Mouse (Mus musculus): Measurements from ENCODE around the gene Nop53. TPM values are rescaled to one million over a fixed set of nuclear protein-coding genes. Genes with fewer than 3 reads are reported as not detected.

Nop53 gene
- polyA plus RNA-seq, 1 experiment, result 270 TPM

DNA sequence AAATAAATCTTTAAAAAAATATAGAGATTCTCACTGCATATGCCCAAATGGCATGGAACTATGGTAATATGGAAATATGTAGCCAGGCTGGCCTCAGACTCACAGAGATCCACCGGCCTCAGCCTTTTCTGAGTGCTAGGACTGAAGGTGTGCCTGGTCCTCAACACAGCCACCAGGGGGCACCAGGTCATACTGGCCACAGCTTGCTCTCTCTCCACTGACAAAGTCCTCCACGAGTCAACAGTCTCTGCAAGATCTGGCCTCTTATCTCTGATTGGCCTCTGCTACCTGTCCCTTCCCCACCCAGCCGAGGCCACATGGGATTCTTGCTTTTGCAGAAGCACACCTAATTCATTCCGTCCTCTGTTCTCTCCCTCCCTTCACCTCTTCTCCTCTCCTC, 16.0 kb downstream of the Nop53 start:
- Histone ChIP-seq H3K4me2 (ENCODE audit: low read depth) (no peak overlapping the region), H3K36me3 (ENCODE audit: control insufficient read depth, insufficient read depth) (no peaks in the 10 kb centered on the region), H3ac (ENCODE audit: control insufficient read depth, insufficient read length) (no peak overlapping the region), H3K4me3 (no peak overlapping the region), H3K27me3 (ENCODE audit: control insufficient read depth, insufficient read depth, insufficient read length) (no peaks in the 10 kb centered on the region), H3K79me2 (ENCODE audit: control insufficient read depth, insufficient read depth) (no peaks in the 10 kb centered on the region)
- TF ChIP-seq MAX (IDR thresholded peaks at IDR 0.05; ENCODE audit: low read depth) (no peak), MYOD1 (IDR thresholded peaks at IDR 0.05; ENCODE audit: control insufficient read depth in 1 of 3, insufficient read length in 2 of 3, low read depth in 2 of 3) (no peak), POLR2AphosphoS2 (IDR thresholded peaks at IDR 0.05; ENCODE audit: insufficient read length, low read depth) (no peak), REST (IDR thresholded peaks at IDR 0.05; ENCODE audit: insufficient read depth, insufficient read length) (no peak), TCF3 (IDR thresholded peaks at IDR 0.05; ENCODE audit: insufficient read length, low read depth) (no peak)

DNA sequence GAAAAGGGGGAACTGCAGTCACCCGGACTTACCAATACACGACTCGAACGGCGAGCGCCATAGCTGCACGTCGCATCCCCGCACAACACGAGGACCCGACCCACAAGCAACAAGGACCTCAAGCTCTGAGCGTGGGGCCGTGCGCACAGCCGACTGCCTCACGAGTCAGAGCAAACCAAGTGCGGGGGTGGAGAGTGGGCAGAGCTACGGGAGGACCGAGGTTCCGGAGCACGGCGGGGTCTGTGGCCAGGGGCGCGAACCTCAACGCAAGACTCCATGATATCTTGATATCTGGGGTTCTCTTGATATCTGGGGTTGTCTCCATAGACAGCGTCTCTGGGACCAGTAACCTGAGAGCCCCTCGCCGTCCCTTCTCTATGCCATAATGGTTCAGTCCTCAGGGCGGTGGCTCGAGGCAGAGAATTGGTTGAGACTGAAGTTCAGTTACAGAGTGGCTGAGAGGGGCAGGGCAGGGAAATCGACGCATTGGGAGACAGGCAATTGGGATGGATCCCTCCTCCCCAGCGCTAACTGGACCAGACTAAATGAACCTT, 23.6 kb downstream of the Nop53 start, which contains the start of gene Selenow:
Gene Selenow (minus strand): TSS at position 183 of the 554 bp plus-strand sequence.
- Histone ChIP-seq H3ac (ENCODE audit: control insufficient read depth, insufficient read length) (peak within 1 kb of the TSS; percentile 71), H3K27me3 (ENCODE audit: control insufficient read depth, insufficient read depth, insufficient read length) (no peaks in the 10 kb centered on the region), H3K4me2 (ENCODE audit: low read depth) (peak within 1 kb of the TSS; percentile 87), H3K79me2 (ENCODE audit: control insufficient read depth, insufficient read depth) (peaks cover 24% of the 10 kb centered on the region), H3K36me3 (ENCODE audit: control insufficient read depth, insufficient read depth) (peaks cover 13% of the 10 kb centered on the region), H3K4me3 (peak within 1 kb of the TSS; percentile 95)
- no peak for TF ChIP-seq USF1 (IDR thresholded peaks at IDR 0.05; ENCODE audit: low read depth)
- peak in 1 of 3 experiments; percentile 21 for TF ChIP-seq MYOG (IDR thresholded peaks at IDR 0.05; ENCODE audit: control insufficient read depth in 1 of 3, insufficient read depth in 1 of 3, insufficient read length in 2 of 3, low read depth in 2 of 3)
- TF ChIP-seq POLR2A (IDR thresholded peaks at IDR 0.05; ENCODE audit: insufficient read length, low read depth), result peak; percentile 97
- TF ChIP-seq E2F4 (IDR thresholded peaks at IDR 0.05; ENCODE audit: insufficient read depth), result no peak
- TF ChIP-seq TCF3 (IDR thresholded peaks at IDR 0.05; ENCODE audit: insufficient read length, low read depth), result no peak
- no peak for TF ChIP-seq CEBPB (IDR thresholded peaks at IDR 0.05; ENCODE audit: insufficient read depth, poor library complexity, severe bottlenecking)
- TF ChIP-seq SRF (IDR thresholded peaks at IDR 0.05; ENCODE audit: control insufficient read depth, insufficient read length, low read depth), result no peak
- TF ChIP-seq POLR2AphosphoS2 (IDR thresholded peaks at IDR 0.05; ENCODE audit: insufficient read length, low read depth), result peak; percentile 98
- peak; percentile 46 for TF ChIP-seq REST (IDR thresholded peaks at IDR 0.05; ENCODE audit: insufficient read depth, insufficient read length)
- TF ChIP-seq TCF12 (IDR thresholded peaks at IDR 0.05; ENCODE audit: insufficient read depth, poor library complexity, severe bottlenecking), result no peak
- peak; percentile 17 for TF ChIP-seq MAX (IDR thresholded peaks at IDR 0.05; ENCODE audit: low read depth)
- TF ChIP-seq MYOD1 (IDR thresholded peaks at IDR 0.05; ENCODE audit: control insufficient read depth in 1 of 3, insufficient read length in 2 of 3, low read depth in 2 of 3), result peak in 1 of 3 experiments; percentile 23

DNA sequence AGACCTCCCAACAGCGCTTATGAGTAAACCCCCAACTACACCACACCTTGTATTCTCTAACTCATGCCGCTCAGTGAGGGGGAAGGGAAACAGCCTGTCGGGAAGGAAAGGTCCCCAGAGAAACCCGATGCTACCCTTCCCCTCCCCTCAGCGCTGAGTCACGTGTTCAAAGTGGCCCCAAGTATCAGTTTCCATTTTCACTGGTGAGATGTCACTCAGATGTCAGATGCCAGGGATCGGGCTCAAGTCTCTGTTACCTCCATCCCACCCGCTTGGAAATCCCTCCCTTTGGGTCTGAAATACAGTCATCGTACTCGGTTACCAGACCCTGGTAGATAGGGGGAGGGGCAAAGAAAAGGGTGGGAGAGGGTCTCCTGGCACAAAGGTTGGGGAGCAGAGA, 24.1 kb downstream of the Nop53 start:
- peak; percentile 93 for TF ChIP-seq USF1 (IDR thresholded peaks at IDR 0.05; ENCODE audit: low read depth)
- no peak for TF ChIP-seq MYOD1 (IDR thresholded peaks at IDR 0.05; ENCODE audit: control insufficient read depth in 1 of 3, insufficient read length in 2 of 3, low read depth in 2 of 3)
- H3K79me2 ChIP-seq (ENCODE audit: control insufficient read depth, insufficient read depth), result peaks cover 24% of the 10 kb centered on the region
- H3K27me3 ChIP-seq (ENCODE audit: control insufficient read depth, insufficient read depth, insufficient read length), result no peaks in the 10 kb centered on the region
- peak overlapping the region; percentile 87 for H3K4me2 ChIP-seq (ENCODE audit: low read depth)
- H3K4me3 ChIP-seq, result peak overlapping the region; percentile 95
- peaks cover 18% of the 10 kb centered on the region for H3K36me3 ChIP-seq (ENCODE audit: control insufficient read depth, insufficient read depth)
- peak overlapping the region; percentile 71 for H3ac ChIP-seq (ENCODE audit: control insufficient read depth, insufficient read length)

DNA sequence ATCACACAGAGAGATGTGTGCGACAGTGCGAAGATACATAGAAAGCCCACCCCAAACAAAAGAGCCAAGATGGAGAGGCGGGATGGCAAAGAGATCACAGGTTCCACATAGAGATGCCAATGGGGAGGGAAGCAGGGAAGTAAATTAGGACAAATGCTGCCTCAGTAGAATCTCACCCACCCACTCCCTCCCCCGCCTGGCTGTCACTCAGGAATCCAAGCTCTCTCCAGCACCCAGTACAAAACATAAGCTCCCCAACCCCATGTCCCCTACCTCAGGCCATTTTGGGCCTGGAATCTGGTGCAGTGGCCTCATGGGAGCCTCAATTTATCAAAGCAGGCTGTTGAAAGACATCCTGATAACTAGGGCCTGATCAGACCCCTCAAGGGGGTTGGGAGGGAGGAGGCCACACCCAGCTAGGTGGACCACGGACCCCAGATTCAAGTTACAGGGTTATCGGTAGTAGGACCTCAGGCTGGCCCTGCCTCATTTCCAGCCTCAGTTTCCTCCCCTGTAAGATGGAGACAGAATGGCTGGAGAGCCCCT, 25.2 kb downstream of the Nop53 start:
- H3K27me3 ChIP-seq (ENCODE audit: control insufficient read depth, insufficient read depth, insufficient read length), result no peaks in the 10 kb centered on the region
- H3K4me3 ChIP-seq, result peak overlapping the region; percentile 95
- peaks cover 18% of the 10 kb centered on the region for H3K36me3 ChIP-seq (ENCODE audit: control insufficient read depth, insufficient read depth)
- no peak overlapping the region for H3ac ChIP-seq (ENCODE audit: control insufficient read depth, insufficient read length)
- peak overlapping the region; percentile 87 for H3K4me2 ChIP-seq (ENCODE audit: low read depth)
- TF ChIP-seq TCF3 (IDR thresholded peaks at IDR 0.05; ENCODE audit: insufficient read length, low read depth) (no peak), USF1 (IDR thresholded peaks at IDR 0.05; ENCODE audit: low read depth) (no peak), TCF12 (IDR thresholded peaks at IDR 0.05; ENCODE audit: insufficient read depth, poor library complexity, severe bottlenecking) (no peak), MYOD1 (IDR thresholded peaks at IDR 0.05; ENCODE audit: control insufficient read depth in 1 of 3, insufficient read length in 2 of 3, low read depth in 2 of 3) (no peak), MAX (IDR thresholded peaks at IDR 0.05; ENCODE audit: low read depth) (no peak), POLR2A (IDR thresholded peaks at IDR 0.05; ENCODE audit: insufficient read length, low read depth) (no peak), E2F4 (IDR thresholded peaks at IDR 0.05; ENCODE audit: insufficient read depth) (no peak), POLR2AphosphoS2 (IDR thresholded peaks at IDR 0.05; ENCODE audit: insufficient read length, low read depth) (no peak), CEBPB (IDR thresholded peaks at IDR 0.05; ENCODE audit: insufficient read depth, poor library complexity, severe bottlenecking) (no peak), SRF (IDR thresholded peaks at IDR 0.05; ENCODE audit: control insufficient read depth, insufficient read length, low read depth) (no peak), REST (IDR thresholded peaks at IDR 0.05; ENCODE audit: insufficient read depth, insufficient read length) (no peak), MYOG (IDR thresholded peaks at IDR 0.05; ENCODE audit: control insufficient read depth in 1 of 3, insufficient read depth in 1 of 3, insufficient read length in 2 of 3, low read depth in 2 of 3) (no peak)
- H3K79me2 ChIP-seq (ENCODE audit: control insufficient read depth, insufficient read depth), result peaks cover 24% of the 10 kb centered on the region

DNA sequence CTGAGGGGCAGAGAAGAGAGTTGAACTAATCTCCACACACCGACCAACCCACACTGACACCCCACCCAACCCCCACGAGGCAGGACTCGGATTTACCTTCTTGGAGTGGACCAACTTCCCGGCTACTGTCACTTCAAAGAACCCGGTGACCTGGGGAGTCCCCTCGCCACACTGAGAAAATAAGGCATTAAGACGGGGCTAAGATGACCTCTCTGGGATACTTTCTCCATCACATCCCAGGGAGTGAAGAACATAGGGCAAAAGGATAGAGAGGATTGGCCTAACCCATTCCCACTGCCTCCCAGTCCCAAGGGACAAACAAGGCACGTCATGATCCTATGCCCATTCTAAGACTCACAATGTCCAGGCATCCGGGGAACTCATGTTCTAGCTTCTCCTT, 25.9 kb downstream of the Nop53 start:
- H3K4me3 ChIP-seq, result no peak overlapping the region
- peak overlapping the region; percentile 87 for H3K4me2 ChIP-seq (ENCODE audit: low read depth)
- TF ChIP-seq TCF12 (IDR thresholded peaks at IDR 0.05; ENCODE audit: insufficient read depth, poor library complexity, severe bottlenecking) (no peak), SRF (IDR thresholded peaks at IDR 0.05; ENCODE audit: control insufficient read depth, insufficient read length, low read depth) (no peak), CEBPB (IDR thresholded peaks at IDR 0.05; ENCODE audit: insufficient read depth, poor library complexity, severe bottlenecking) (no peak), MAX (IDR thresholded peaks at IDR 0.05; ENCODE audit: low read depth) (no peak), POLR2AphosphoS2 (IDR thresholded peaks at IDR 0.05; ENCODE audit: insufficient read length, low read depth) (no peak), MYOG (IDR thresholded peaks at IDR 0.05; ENCODE audit: control insufficient read depth in 1 of 3, insufficient read depth in 1 of 3, insufficient read length in 2 of 3, low read depth in 2 of 3) (no peak), USF1 (IDR thresholded peaks at IDR 0.05; ENCODE audit: low read depth) (no peak), REST (IDR thresholded peaks at IDR 0.05; ENCODE audit: insufficient read depth, insufficient read length) (no peak), E2F4 (IDR thresholded peaks at IDR 0.05; ENCODE audit: insufficient read depth) (no peak), POLR2A (IDR thresholded peaks at IDR 0.05; ENCODE audit: insufficient read length, low read depth) (no peak), MYOD1 (IDR thresholded peaks at IDR 0.05; ENCODE audit: control insufficient read depth in 1 of 3, insufficient read length in 2 of 3, low read depth in 2 of 3) (no peak), TCF3 (IDR thresholded peaks at IDR 0.05; ENCODE audit: insufficient read length, low read depth) (no peak)

More for the DNA sequence above, 25.9 kb downstream of the Nop53 start:
- Histone ChIP-seq H3K27me3 (ENCODE audit: control insufficient read depth, insufficient read depth, insufficient read length) (no peaks in the 10 kb centered on the region), H3K36me3 (ENCODE audit: control insufficient read depth, insufficient read depth) (peaks cover 18% of the 10 kb centered on the region), H3K79me2 (ENCODE audit: control insufficient read depth, insufficient read depth) (peaks cover 24% of the 10 kb centered on the region), H3ac (ENCODE audit: control insufficient read depth, insufficient read length) (no peak overlapping the region)
